Mouse (Mus musculus) pancreas, adult 10 weeks (tissue): ENCODE data around the gene Tbc1d16. TPM values are rescaled to one million over a fixed set of nuclear protein-coding genes. Genes with fewer than 3 reads are reported as not detected.

Experiments used
- polyA plus RNA-seq: library from polyadenylated mRNA; stranded (reverse); fragments of 350-450 nt; fragmentation: Illumina TruSeq; extraction: RNeasy Lipid Tissue Mini Kit (QIAGEN cat#74804); gene quantifications from one replicate; pipeline ENCODE4 v1.2.3, GENCODE M21; 2015; ENCODE audit warnings: low read depth, low replicate concordance; ENCODE audit not compliant: insufficient read depth

Tbc1d16 gene
- 5.1 TPM for polyA plus RNA-seq

DNA sequence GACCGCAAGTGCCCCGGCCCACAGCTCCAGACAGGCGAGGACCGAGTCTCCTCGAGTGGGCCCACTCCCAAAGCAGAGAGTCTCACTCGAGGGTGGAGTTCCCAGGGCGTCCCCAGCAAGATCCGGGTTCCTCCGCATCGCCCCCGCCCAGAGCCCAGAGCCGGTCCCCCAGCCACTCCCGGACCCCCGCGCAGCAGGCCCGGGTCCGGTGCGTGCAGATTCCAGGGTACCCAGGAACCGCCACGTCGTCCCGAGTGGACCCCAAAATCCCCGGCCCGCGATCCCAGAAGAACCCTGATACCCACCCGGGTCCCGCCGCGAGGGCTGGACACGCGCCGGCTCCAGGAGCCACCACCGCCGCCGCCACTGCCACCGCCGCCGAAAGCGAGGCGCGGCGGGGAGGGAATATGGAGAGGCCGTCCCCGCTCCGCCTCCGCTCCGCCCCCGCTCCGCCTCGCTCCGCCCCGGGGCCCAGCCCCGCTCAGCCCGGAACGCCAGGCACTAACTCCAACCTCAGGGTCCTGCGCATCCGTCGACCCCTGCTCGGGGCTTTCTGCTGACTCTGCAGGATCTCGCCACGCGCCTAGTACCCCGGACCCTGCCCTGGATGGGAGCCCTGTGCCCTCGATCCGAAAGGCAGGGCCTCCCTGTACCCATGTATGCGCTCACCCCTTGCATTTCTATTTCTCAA, at the start of gene Tbc1d16, which contains the start of gene Ccdc40:
TSS of gene Tbc1d16 (minus strand) at position 409 of the 691 bp plus-strand sequence.
TSS of gene Ccdc40 (plus strand) at position 482 of the 691 bp plus-strand sequence.

DNA sequence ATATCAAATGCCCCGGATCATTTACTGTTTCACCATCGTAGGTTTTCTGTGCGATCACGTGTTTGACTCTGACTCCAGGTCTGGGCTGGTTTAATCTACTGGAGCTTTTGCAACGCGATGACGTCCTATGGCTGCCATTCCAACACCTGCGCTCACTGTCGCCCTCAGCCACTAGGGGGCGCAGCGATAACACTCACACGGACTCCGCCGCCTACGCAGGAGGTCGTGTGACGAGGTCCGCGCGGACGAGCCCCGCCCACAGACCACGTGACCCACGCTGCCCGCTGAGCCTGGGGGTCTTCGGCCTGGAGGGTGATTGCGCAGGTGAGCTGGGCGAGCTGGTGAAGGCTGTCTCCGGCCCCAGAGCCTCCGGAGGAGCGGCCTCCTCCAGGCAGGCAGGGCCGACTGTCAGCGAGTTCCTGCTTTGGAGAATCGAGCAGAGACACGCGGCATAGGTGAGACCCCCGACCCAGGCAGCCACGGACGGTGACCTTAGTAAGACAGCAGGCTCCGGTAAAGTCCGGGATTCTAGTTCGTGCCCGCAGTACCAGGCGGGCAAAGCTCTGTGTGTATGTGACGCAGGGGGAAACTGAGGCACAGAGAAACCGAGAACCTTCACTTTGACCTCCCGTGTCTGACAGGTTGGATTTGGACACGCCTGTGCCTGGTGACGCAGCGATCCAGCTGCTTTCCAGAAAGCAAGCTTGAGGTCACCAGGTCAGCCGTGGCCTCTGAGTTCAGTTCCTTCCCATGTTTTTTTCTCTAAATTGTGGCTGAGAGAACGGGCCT, 39.7 kb upstream of the Tbc1d16 start, which contains the start of gene Gaa:
TSS of gene Gaa (plus strand) at position 120 of the 789 bp plus-strand sequence.

Other genes with a start within 250 kb of the Tbc1d16 start
- not detected for gene Enpp7, start 240.3 kb downstream of the Tbc1d16 start, polyA plus RNA-seq
- 1.0 TPM for gene Cbx2, start 205.5 kb downstream of the Tbc1d16 start, polyA plus RNA-seq
- 0.59 TPM for gene Cbx8, start 187.5 kb downstream of the Tbc1d16 start, polyA plus RNA-seq
- 2.3 TPM for gene Cbx4, start 142.3 kb downstream of the Tbc1d16 start, polyA plus RNA-seq
- not detected for gene Ccdc40, start 73 bp upstream of the Tbc1d16 start, polyA plus RNA-seq
- gene Gaa, start 39.4 kb upstream of the Tbc1d16 start, polyA plus RNA-seq, result 16.5 TPM
- gene Eif4a3, start 71.6 kb upstream of the Tbc1d16 start, polyA plus RNA-seq, result 29.3 TPM
- gene Card14, start 79.3 kb upstream of the Tbc1d16 start, polyA plus RNA-seq, result not detected
- 2.6 TPM for gene Sgsh, start 127.0 kb upstream of the Tbc1d16 start, polyA plus RNA-seq
- 1.8 TPM for gene Slc26a11, start 127.1 kb upstream of the Tbc1d16 start, polyA plus RNA-seq
- 14.9 TPM for gene Rnf213, start 164.6 kb upstream of the Tbc1d16 start, polyA plus RNA-seq